Mouse (Mus musculus) lung, postnatal 0 days (tissue): Measurements from ENCODE around the gene Npas4.

Experiments used
- CTCF ChIP-seq: IDR thresholded peaks from 2 replicates; pipeline ENCODE4 v1.5.1; 2016; ENCODE audit warnings: antibody characterized with exemption, mild to moderate bottlenecking
- EP300 ChIP-seq: IDR thresholded peaks from 2 replicates; pipeline ENCODE4 v1.6.1; 2016; ENCODE audit warnings: antibody characterized with exemption, mild to moderate bottlenecking, control low read depth

DNA sequence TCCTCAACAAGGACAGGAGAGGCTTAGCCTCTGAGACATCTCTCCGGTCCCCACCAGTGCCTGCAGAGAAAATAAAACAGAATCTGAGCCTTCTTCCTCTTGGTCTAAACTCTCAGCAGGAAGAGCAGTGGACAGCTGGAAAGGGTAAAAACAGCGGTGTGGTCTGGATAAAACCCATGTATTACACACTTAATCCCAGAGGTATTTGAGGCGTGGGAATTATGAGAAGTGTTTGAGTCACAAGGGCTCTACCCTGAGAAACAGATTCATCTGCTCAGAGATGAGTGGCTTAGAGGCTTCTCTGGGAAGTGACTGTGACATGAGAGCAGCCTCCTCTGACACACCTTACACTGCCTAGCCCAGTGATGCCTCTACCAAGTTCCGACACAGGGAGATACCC, 27.5 kb upstream of the Npas4 start:
- TF ChIP-seq CTCF (no peak), EP300 (no peak)
